Mouse (Mus musculus) gonadal fat pad, adult 2 months (tissue): ENCODE results near the gene Snx21. TPM values are rescaled to one million over a fixed set of nuclear protein-coding genes. Genes with fewer than 3 reads are reported as not detected.

Source experiments
- DNase-seq: peaks from one replicate; pipeline ENCODE4 v3.0.0-alpha.2; 2012; ENCODE audit warnings: low read depth
- polyA plus RNA-seq: library from polyadenylated mRNA; depleted of rRNA; stranded (reverse); fragments of >200 nt; gene quantifications from 2 replicates; pipeline ENCODE4 v1.2.3, GENCODE M21; 2012; rRNA removed

Gene Snx21
- 23.0 and 24.6 TPM in 2 replicates for polyA plus RNA-seq

DNA sequence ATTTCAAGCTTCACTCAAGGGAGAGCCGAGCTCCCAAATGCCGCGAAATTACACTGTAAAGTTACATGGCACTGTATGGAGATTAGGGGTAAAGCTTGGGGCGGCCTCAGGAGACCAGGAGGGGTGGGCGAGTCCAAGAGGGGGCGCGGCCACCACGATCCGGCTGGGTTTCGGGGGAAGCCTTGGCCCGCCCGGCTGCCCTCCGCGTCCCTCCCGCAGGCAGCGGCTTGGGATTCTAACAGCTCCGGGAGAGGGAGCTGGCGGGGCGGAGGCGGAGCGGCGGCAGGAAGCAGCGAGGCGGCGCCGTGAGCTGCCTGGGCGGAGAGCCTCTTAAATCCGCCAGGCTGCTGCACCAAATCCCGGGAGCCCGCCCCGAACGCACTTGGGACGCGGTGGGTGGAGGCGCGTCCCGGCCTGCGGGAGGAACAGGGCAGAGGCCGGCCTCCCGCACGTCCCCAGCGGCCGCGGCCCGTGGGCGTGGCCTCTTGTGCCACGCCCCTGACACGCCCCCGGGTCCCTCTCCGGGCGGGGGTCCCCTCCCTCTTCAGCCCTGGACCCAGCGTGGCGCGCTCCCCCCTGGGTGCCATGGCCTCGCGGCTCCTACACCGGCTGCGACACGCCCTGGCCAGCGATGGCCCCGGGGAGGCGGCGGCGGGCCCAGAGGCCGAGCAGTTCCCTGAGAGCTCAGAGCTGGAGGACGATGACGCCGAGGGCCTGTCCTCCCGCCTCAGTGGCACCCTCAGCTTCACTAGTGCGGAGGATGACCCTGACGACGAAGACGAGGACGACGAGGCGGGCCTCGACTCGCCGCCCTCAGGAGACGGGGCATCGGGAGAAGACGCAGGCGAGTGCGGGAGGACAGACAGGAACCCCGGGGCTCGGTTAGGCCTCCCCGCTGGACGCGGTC is at the start of gene Snx21:
Snx21 (plus strand) TSS at position 343 of the 907 bp plus-strand sequence.
- DNase-seq, result no peak

DNA sequence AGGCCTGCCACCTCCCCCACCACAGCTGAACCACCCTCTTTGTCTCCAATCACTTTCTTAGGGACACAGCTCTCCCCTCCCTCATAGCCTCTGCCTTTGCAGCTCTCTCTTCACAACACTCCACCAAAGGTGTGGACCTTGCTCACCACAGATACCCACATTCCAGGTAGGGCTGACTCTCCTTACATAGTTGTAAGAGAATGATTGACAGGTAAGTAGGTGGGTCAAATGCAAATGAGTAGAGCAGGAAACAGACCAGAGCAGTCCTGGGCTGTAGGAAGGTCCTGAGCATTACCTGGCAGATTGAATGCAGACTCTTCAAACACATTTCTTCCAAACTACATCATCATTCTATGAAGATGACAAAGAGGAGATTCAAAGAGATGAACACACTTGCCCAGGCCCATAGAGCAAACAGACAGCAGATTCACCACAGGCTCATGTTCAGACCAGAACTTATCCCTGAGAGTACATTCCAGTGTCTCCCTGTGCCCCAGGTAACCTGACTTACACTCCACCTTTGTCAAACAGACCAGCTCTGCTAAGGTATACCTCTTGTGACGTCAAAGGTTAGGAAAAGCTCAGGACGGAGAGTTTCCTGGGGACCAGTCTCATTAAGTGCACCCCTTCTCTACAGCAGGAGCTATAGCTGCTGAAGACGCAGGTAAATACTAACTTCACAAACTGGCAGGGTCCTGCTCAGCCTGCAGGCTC is 48.1 kb upstream of the Snx21 start:
- DNase-seq, result no peak

GRCm38 (mm10) chr2:164739876-164740275 is 45.7 kb upstream of the Snx21 start:
- no peak for DNase-seq

DNA sequence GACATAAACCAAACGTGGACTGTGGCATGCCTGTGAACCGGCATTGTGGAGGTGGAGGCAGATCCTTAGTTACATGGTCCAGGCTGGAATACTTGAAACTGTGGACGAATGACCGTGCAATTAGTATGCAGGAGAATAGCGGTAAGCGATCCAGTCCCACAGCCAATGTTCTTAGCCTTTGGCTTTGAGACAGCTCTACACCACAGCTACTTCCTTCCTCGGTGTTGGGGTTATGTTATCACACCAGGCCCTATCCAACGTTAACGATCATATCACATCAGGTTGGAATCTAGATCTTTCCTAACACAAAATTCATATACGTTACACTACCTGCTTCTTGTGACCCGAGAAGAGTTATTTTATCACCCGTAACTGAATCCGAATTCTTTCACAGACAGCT is 40.6 kb upstream of the Snx21 start:
- DNase-seq, result no peak

DNA sequence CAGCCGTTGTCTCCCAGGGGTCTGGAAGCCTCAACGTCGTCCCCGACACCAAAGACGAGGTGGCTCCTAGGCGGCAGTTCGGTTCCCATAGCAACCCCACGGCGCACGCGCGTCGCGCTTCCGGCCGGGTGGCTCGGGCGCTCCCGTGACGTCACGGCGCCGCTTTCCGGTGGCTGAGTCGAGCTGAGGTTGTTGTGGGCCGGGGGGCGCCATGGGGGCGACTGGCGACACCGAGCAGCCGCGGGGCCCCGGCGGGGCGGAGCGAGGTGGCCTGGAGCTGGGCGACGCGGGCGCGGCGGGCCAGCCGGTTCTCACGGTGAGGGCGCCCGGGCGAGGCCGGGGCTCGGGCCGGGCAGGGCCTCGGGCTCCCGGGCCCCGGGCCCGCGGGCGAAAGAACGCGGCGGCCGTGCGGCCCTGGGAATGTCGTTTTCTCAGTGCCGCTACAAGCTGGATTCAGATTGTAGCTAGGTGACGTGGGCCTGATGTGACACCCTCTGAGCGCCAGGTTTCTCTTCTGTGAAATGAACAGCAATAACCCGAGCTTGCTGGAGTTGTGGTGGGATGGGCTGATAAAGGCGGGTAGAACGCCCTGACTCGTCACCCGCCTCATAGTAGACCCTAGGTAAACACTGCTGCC is 39.7 kb upstream of the Snx21 start, which contains the start of the genes Wfdc3 and Dnttip1:
Wfdc3 (minus strand) TSS at position 89 of the 637 bp plus-strand sequence.
Dnttip1 (plus strand) TSS at position 141 of the 637 bp plus-strand sequence.
- no peak for DNase-seq

DNA sequence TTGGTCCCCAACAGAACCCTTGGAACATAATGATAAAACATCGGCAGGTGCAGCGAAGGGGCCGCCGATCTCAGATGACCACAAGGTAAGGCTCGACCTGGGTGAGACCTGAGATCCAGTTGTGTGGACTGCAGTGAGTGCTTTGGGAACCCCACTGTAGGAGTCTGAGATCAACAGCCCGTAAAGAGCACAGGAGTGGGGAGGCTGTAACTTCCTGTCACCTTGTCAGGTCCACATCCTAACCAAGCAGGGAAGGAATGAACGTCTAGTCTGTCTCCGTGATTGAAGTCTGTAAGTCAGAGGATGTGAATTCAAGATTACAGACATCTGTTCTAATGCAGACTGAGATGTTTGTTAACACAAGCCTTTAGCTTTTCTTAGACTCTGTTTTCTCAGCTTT is 38.9 kb upstream of the Snx21 start:
- no peak for DNase-seq

DNA sequence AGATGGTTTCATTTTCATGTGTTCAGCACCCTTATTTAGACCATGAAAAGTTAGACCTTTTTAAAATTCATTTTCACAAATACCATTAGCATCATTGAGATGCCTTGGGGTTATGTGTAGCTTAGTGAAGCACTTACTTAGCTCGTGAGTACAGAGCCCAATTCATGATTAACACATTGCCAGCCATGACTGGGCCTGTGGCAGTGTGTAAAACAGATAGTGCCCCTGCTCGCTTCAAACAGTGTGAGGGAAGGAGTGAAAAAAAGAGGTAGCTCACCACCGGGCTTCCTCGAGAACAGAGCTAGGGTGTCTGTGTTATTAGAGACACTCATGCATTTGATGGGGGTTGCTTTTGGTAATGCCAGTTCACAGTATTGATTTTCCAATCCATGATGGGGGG is 37.4 kb upstream of the Snx21 start:
- no peak for DNase-seq

DNA sequence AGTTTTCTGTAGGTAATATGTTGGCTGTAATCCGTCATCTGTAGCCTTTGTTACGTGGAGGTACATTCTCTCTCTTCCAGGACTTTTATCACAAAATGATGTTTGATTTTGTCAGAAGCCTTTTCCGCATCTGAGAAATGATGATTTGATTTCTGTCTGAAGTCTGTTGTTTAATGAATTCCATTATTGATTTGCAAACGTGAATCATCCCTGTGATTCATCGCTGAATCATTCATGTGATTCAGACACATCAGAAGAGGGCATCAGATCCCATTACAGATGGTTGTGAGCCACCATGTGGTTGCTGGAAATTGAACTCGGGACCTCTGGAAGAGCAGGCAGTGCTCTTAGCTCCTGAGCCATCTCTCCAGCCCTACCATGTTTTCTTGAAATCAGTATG is 36.6 kb upstream of the Snx21 start:
- no peak for DNase-seq

- no peak for DNase-seq
Measured at GRCm38 (mm10) chr2:164752454-164752853, 33.2 kb upstream of the Snx21 start.

DNA sequence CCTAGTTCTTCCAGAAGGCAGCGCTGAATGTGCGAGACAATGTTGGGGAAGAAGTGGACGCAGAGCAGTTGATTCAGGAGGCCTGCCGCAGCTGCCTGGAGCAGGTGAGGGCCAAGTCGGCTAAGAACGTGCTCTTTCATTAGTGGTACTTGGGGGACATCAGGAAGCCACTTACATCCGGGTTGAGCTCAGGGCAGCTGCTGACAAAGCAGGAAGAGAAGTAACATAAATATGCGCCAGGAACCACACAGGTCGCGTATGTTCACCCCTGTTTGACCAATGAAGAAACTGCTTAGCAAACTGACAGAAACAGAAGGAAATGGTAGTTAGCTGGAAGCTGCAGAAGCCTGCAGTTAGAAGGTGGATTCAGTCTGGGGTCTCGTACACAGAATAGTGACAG is 31.5 kb upstream of the Snx21 start:
- DNase-seq, result no peak

- no peak for DNase-seq
Measured at GRCm38 (mm10) chr2:164754800-164755199, 30.8 kb upstream of the Snx21 start.

DNA sequence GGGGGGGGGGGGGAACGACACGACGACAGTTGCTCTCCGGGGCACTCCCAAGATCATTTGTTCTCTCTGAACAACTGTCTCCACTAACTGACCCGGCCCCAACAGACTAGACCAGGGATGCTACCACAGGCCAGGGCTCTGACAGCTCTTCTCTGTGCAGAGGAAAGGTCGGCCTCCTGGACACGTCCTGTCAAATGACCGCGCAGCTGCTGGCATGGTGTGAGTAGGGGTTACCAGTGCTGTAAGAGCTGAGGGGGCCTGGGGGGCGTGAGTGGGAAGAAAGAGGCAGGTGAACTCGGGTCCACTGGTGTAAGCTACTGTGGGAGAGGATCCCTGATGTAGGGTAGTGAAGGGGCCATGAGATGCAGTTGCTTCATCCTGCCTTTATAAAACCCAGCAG is 27.8 kb upstream of the Snx21 start:
- DNase-seq, result no peak

- no peak for DNase-seq
Measured at GRCm38 (mm10) chr2:164758692-164759091, 26.9 kb upstream of the Snx21 start.

DNA sequence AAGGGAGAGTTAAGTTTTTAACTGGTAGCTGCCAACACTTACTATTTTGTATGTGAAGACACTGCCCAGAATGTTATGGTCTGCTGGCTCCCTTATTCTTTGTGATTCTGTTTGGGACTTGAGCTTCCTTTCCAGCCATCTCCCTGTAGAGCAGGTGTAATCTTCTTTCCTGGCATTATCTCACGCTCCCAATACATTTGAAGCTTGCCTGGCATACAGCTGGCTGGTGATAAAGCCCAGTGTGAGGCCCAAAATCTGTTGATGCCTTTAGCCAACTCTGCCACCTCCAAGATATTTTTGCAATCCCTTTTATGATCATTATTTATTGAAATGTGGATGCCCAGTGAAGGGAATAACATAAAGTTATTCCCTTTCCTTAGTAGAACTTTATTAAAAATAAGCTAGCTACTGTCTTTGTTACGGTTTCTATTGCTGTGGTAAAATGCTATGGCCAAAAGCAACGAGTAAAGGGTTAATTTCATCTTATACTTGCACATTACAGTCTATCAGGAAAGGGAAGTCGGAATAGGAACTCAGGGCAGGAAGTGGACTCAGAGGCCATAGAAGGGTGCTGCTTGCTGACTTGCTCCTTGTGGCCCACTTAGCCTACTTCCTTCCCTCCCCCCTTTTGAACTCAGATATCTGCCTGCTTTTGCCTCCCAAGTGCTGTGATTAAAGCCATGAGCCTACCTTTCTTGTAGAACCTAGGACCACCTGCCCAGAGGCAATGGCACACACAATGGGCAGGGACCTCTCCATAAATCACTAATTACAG is 25.4 kb upstream of the Snx21 start:
- no peak for DNase-seq

- DNase-seq, result no peak
Measured at GRCm38 (mm10) chr2:164761502-164761901, 24.1 kb upstream of the Snx21 start.

DNA sequence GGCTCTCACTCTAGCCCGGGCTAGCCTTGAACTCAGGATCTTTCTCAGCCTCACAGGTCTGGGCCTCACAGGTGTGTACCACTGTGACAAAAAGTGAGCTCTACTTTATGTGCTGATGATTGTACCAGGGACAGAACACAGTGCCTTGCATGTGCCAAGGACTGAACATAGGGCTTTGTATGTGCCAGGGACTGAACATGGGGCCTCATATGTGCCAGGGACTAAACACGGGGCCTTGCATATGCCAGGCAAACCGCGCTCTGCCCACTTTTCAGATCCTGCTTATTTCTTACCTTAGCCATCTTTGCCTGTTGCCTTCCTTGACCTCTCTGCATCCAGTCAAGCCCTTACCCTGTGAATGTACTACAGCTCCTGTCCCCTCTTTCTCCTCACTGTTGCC is 23.7 kb upstream of the Snx21 start:
- DNase-seq, result no peak

GRCm38 (mm10) chr2:164762593-164762992 is 23.0 kb upstream of the Snx21 start:
- DNase-seq, result no peak

DNA sequence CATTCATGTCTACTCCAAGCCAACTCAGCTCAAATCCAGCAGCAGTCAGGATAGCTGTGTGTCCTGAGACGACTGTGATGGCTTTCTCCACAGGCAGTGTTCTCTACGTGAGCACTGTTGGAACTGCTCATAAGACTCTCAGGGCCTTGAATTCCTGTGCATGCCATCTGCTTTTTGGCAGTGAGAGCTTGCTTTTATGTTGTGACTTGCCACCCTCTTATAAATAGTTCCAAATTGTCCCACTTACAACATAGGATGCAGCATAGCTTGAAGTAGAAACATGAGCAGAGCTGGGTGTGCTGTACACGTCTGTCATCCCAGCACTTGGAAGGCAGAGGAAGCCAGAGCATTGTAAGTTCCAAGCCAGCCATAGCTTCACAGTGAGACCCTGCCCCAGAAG is 19.8 kb upstream of the Snx21 start:
- no peak for DNase-seq

DNA sequence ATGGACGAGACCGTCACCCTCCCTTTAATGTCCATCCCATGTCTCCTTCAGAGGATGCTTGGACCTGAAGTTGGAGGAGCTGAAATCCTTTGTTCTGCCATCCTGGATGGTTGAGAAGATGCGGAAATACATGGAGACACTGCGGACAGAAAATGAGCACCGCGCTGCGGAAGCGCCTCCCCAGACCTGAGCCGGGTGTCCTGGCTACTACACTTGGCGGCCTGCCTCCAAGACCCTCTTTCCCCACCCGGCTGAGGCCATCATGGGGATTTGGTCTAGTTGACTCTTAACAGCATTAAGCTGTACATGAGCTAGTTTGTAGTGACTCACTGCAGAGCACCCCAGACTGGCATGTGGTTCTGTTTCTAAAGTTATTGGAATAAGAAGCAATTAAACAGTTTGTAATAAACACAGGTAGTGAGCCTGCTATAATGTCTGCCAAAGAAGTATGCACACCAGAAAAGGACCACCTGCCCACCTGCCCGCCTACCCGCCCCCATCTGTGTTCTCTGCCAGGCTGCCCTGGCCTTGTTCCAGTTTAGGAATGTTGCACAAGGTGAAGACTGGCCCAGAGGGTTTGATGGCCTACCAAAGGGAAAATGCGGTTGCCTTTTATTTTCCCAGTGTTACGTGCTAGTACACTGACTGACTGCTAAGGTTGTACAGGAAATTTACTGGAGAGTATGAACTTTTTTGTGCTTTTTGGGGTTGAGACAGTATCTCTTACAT is 17.6 kb upstream of the Snx21 start:
- DNase-seq, result no peak

DNA sequence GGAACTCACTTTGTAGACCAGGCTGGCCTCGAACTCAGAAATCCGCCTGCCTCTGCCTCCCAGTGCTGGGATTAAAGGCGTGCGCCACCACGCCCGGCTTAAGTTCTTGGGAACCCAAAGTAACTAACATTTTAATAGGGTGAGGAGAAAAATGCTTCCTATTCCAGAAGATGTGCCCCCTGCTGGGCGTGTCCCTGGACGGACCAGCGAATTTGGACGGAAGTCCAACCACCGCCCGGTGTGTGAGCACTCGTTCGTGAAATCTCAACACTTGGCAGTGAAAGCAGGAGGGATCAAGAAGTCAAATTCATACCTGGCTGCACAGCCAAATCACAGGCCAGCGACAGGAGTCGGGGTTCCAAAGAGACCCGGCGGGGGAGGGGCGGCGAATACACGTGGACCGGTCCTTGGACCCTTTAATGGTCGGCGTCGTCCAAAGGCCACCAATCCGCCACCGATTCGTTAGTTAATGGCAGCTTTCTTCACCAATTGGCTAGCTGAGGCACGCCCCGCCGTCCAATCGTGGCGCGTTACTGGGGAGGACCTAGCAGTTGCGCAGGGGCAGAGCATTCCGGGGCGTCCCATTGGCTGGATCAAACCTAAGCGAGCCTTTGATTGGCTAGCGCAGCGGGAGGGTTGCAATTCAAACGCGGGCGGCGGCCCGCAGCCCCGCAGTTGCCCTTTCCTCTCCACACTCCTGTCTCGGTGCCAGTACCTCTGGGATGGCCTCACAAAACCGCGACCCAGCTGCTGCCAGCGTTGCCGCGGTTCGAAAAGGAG is 16.2 kb upstream of the Snx21 start, which contains the start of gene Ube2c:
Ube2c (plus strand) TSS at position 641 of the 780 bp plus-strand sequence.
- peak; percentile 82 for DNase-seq
